Mouse (Mus musculus) frontal cortex, postnatal 25 days (tissue): ENCODE data around the gene Sav1.

ENCODE experiments used
- DNase-seq, 2 experiments: peaks; one replicate each; pipeline ENCODE4 v3.0.0; 2022; ENCODE audit warnings: low spot score in 2 of 2

Sav1 gene

DNA sequence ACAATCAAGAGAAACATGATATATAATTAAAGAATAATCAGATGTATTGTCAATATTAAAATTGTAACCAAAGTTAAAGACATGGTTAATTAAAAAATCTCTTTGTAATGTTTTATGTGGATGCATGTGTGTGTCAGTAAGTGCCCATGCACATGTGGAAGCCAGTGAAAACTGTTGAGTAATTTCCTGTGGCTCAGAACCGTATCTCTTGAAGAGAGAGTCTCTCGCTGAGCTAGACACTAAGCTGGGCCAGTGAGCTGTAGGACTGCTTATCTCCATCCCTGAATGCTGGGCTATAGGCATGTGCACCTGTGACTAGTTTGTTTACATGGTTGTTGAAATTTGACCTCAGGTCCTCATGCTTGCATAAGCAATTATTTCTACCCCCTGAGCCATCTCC is 29.4 kb downstream of the Sav1 start:
- no peak for DNase-seq

DNA sequence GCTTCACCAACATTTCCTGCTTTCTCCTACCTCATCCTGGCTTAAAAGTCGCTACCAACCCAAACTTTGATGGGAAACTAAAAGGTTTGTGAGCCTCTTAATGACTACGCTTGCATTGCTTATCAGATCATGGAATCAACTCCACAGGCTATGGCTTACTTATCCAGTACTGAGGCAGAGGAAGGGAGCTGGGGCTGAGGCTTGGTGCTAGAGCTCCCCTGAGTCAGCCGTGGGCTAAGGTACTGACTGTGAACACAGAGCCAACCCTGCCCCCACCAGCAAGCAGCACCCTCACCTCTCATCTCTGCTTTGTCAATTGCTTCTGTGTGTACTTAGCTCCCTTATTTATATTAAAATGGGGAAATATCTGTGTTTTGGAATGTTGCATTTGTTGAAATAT is 39.3 kb downstream of the Sav1 start:
- no peak for DNase-seq

GRCm38 (mm10) chr12:69945861-69946260 is 40.9 kb downstream of the Sav1 start:
- DNase-seq = no peak

- DNase-seq = no peak
These were observed 45.0 kb downstream of the Sav1 start for GRCm38 (mm10) chr12:69941655-69942329.

GRCm38 (mm10) chr12:69939291-69939690 is 47.5 kb downstream of the Sav1 start:
- no peak for DNase-seq

DNA sequence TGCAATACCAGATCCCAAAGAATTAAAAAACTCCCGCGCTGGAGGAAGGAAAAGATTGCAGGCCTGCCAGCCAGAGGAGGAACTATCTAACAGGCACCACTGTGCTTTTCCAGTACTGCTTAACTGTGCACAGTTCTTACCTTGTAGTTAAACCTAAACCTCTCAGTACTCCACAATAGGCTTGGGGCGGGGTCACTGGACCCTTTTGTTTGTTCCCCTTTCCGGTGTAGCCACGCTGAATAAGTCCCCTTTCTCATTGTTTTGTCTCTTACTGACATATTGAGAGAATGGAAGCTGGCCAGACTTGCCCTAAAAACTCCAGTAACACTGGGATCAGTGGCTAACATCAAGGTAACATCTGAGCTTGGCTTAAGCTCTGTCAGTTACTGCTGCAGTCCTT is 49.1 kb downstream of the Sav1 start:
- DNase-seq = no peak

GRCm38 (mm10) chr12:69926716-69927115 is 60.1 kb downstream of the Sav1 start:
- DNase-seq = no peak

DNA sequence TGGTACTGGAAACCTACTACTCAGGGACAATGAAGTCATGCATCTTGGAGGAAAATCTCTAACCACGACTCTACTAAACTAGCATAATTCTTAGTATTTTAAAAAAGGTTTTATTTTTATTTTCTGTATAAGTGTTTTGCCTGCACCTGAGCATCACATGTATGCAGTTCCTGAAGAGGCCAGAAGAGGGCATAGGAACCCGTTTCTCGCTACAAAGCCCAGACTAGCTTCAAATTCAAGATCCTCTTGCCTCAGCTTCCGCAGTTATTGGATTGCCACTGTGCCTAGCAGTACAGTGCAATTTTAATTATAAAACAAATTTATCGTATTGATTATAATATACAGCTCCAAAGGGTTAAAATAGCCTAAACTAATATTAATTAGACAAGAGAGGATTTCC is 62.8 kb downstream of the Sav1 start:
- no peak for DNase-seq

DNA sequence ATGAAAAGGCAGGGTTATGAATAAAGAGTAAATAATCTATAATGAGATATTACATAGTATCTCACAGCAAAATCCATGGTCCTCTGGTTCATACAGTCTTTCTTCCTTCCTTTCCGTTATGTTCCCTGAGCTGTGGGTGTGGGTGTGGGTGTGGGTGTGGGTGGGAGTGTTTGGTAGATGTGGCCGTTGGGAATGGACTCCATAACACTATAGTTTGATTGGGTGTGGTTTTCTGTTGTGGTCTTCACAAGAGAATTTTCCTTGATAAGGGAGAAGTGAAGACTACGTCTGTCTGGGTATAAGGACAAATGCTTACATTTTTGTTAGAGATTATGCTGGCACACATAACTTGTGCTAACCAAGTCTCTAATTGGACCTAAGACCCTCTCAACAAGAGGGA is 63.2 kb downstream of the Sav1 start:
- no peak for DNase-seq

- DNase-seq = no peak
These were observed 63.7 kb downstream of the Sav1 start for GRCm38 (mm10) chr12:69923128-69923527.

DNA sequence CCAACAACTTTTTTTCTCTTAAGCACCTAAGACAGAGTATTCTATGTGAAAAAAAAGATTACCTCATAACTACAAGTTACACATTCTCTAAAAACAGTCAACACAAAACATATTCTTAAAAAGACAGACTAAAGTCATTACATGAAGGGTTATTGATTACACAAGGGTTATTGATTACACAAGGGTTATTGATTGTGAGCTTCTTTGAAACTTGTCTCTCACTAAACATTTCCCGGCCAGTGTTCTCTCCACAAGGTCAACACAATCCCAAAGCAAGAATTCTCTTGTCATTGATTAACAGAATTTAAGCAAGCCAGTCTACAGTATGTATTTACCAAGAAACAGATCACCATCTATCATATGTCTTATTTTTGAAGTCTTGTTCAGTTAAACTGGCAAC is 64.7 kb downstream of the Sav1 start:
- no peak for DNase-seq

- DNase-seq = no peak
These were observed 68.9 kb downstream of the Sav1 start for GRCm38 (mm10) chr12:69917870-69918269.
